Mouse (Mus musculus) telencephalon, adult 2 months (tissue): ENCODE results near the gene Rhox2g.
"Not testable (repeated sequence)": the region's sequence is repeated elsewhere in the genome, so short reads cannot be mapped to it uniquely, and the experiment has no call there.

ENCODE experiments used
- DNase-seq: peaks from one replicate; pipeline ENCODE4 v3.0.0-alpha.2; 2011; ENCODE audit warnings: low read depth, low spot score

Rhox2g gene

DNA sequence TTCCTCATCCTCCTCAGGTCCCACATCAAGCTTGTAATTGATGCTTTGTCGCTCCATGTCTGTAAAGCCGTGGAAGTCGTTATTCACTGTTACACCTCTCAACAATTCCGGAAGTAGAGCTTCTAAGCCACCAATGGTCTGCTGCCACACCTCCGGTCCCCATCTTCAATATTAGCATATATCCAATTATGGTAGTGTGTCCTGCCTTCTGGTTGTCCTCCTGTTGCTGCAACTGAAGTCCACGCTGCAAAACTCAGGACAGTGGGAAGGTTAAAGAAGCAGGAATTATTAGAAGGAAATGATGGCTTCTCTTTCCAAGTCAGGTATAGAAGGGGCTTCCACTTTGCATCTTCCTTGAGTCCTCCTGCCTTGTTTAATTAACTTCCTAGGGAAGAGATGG, at the start of gene Rhox2g:
Gene Rhox2g, minus strand, starts transcription at position 101 of the 400 bp plus-strand sequence.
- not testable (repeated sequence) for DNase-seq

DNA sequence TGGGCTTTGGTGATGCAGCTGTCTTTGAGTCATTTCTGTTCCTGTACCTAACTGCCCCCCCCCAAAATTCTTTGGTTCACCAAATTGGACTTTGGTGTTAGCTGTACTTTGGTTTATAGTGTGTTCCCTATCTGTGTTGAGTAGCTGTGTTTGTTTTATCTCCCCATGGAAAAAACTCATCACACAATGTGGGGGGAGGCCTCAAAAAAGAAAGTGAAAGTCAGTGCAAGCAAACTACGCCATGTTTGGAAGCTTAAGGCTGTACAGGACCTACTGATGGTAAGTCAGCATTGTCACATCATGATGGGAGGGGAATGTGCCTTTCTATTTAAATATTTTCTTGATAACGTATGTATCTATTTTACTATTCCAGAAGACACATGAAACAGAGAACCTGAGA, 49.0 kb upstream of the Rhox2g start:
- DNase-seq, result no peak

DNA sequence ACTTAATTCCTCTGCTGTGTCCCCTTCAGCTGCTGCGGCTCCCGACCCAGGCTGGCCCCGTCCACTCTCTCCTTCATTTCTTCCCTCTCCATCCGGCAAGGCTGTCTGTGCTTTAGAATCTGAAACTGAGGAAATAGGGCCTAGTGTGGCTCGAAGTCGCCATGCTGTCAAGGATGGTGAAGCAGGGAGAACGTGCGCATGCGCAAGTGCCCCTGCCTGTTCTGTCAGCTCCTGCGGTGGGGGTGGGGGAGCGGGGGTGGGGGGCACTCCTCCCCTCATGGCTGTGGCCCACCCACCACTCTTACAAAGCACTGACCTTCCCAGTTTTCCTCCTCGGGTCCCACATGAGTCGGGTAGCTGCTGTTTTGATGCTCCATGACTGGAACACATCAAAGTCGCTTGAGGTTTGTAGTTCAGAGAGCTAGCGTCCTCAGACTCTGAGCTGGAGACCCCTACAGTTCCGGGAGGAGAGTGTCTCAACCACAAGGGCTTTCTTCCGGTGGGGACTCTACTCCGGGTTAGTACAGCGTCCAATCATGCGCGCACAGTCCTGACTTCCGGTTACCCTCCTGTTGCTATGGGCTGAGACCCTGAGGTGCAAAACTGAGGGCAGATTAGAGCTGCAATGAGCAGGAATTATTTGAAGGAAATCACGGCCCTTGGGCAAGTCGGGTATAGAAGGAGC, 39.9 kb upstream of the Rhox2g start:
- DNase-seq, result no peak

DNA sequence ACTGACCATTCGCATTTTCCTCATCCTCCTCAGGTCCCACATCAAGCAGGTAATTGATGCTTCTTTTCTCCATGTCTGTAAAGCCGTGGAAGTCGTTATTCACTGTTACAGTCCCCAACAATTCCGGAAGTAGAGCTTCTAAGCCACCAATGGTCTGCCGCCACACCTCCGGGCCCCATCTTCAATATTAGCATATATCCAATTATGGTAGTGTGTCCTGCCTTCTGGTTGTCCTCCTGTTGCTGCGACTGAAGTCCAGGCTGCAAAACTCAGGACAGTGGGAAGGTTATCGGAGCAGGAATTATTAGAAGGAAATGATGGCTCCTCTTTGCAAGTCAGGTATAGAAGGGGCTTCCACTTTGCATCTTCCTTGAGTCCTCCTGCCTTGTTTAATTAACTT, 29.9 kb upstream of the Rhox2g start, which contains the start of gene Rhox2h:
Gene Rhox2h, minus strand, starts transcription at position 101 of the 400 bp plus-strand sequence.
- DNase-seq, result not testable (repeated sequence)

DNA sequence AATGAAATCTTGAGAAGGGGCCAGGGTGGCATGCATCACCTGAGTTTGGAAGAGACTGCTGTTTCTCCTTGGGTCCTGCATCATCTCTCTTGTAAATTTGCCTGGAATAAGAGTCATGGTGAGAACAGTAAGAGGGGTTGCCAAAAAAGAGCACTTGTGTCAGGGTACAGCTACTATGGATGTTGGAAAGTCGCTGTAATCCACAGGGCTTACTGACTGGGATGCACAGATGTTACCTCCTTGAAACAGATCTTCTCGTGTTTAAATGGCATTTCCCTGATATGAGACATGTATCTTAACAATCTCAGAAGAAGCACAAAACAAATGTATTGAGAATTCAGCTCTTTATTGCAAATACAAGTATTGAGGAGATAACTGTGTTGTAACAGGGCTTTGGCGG, 25.4 kb upstream of the Rhox2g start, which contains the start of gene Rhox3h:
Gene Rhox3h, minus strand, starts transcription at position 101 of the 400 bp plus-strand sequence.
- not testable (repeated sequence) for DNase-seq

DNA sequence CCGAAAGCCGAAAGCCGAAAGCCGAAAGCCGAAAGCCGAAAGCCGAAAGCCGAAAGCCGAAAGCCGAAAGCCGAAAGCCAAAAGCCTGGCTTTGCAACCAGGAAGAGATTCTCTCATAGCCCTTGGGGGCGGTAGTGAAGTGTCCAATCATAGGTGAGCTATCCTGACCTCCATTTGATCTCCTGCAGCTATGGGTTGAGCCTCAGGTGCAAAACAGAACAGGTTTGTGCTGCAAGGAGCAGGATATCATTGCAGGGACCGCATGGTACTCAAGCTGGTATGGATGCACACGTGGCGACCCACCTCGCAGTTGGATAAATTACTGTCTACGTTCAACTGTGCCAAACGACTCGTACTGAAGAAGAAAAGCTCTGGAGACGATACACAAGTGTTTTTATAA, 8.0 kb upstream of the Rhox2g start, which contains the start of gene Rhox4g:
Gene Rhox4g, minus strand, starts transcription at position 101 of the 400 bp plus-strand sequence.
- not testable (repeated sequence) for DNase-seq

DNA sequence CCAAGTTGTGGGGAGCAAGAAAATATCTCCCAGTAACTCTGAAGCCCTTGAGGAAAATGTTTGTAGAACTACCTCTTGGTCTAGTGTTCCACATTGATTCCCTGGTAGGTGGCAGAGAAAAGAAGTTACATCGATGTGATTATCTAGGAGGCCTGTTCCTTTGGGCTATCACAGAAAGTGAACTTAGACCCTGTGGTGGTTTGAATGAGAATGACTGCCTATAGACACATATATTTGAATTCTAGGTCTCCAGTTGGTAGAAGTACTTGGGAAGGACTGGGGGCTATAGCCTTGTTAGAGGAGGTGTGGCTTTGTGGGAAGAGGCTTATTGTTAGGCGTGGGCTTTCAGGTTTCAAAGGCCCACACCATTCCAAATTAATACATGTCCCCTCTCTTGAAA, 14.8 kb downstream of the Rhox2g start, which contains the start of gene Rhox3g:
Gene Rhox3g, minus strand, starts transcription at position 101 of the 400 bp plus-strand sequence.
- DNase-seq, result not testable (repeated sequence)

DNA sequence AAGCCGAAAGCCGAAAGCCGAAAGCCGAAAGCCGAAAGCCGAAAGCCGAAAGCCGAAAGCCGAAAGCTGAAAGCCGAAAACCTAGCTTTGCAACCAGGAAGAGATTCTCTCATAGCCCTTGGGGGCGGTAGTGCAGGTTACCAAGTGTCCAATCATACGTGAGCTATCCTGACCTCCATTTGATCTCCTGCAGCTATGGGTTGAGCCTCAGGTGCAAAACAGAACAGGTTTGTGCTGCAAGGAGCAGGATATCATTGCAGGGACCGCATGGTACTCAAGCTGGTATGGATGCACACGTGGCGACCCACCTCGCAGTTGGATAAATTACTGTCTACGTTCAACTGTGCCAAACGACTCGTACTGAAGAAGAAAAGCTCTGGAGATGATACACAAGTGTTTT, 35.7 kb downstream of the Rhox2g start, which contains the start of gene Rhox4f:
Gene Rhox4f, minus strand, starts transcription at position 101 of the 400 bp plus-strand sequence.
- not testable (repeated sequence) for DNase-seq
